Mouse (Mus musculus): ENCODE data around the gene Sv2a.

Sv2a gene

GRCm38 (mm10) chr3:96240799-96241197 lies 59.8 kb downstream of the Sv2a start:
- in situ Hi-C loops (cut with MboI; ENCODE audit: unreplicated experiment in 2 of 2), result no loop called here

DNA sequence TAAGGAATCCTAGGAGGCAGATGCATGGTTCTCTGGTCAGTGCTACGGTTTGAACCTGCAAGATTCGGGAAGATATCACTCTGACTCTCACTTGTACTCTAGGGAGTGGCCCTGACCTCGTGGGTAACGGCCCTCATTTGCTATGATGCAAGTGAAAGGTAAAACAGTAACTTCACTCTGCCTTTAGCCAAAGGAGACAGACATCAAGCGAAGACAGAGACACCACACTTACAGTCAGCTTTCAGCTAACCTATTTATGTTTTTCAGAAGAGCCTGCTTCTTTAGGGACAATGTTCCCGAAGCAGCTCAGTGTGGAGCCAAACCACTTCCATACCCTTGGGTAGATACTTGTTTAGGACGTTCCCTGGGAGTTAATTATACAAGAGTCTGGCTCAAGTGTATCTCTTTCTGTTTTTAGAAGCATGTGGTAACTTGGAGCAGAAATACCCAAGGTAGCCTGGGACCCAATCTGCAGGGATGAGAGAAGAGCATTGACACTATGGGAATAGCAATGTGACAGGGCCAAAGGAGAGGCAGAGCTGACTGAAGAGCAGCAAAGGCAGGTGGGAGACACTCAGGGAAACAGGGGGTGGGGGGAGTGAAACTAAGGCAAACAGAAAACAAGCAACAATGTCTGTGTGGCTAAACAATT lies 63.1 kb downstream of the Sv2a start:
- in situ Hi-C loops (cut with MboI; ENCODE audit: unreplicated experiment in 2 of 2), result no loop called here

All from v-Abl transformed pro-B cells (cell line).